Mouse (Mus musculus) left cerebral cortex, postnatal 4 days (tissue): ENCODE data around the gene Fkbp5. TPM values are rescaled to one million over a fixed set of nuclear protein-coding genes. Genes with fewer than 3 reads are reported as not detected.

ENCODE experiments used
- DNase-seq: peaks from one replicate; pipeline ENCODE4 v3.0.0-alpha.2; 2022
- intact Hi-C: fragments of 180-260 bp; cut with DNase I; formaldehyde crosslinking; loops from one replicate; pipeline ENCODE4 v1.15.1; 2025
- total RNA-seq, 2 experiments: library from RNA; stranded (reverse); gene quantifications; 2 replicates each; pipeline ENCODE4 v1.2.3; 2021

Fkbp5 gene
- total RNA-seq, 2 experiments from 2014 or later: 39.0 to 40.9 TPM

GRCm38 (mm10) chr17:28467749-28468148 is 49.6 kb downstream of the Fkbp5 start:
- intact Hi-C loops: no loop called here

GRCm38 (mm10) chr17:28465968-28466367 is 51.4 kb downstream of the Fkbp5 start:
- no peak for DNase-seq
- intact Hi-C loops: no loop called here

More at GRCm38 (mm10) chr17:28467749-28468148, 49.6 kb downstream of the Fkbp5 start:
- DNase-seq: no peak

GRCm38 (mm10) chr17:28463701-28464443 is 53.5 kb downstream of the Fkbp5 start:
- intact Hi-C loops: no loop called here
- no peak for DNase-seq

- no peak for DNase-seq
- intact Hi-C loops: no loop called here
These were observed 56.9 kb downstream of the Fkbp5 start for GRCm38 (mm10) chr17:28460388-28460787.

GRCm38 (mm10) chr17:28455098-28455497 is 62.2 kb downstream of the Fkbp5 start:
- DNase-seq: no peak
- intact Hi-C loops: no loop called here

GRCm38 (mm10) chr17:28452889-28453288 is 64.4 kb downstream of the Fkbp5 start:
- DNase-seq: no peak
- intact Hi-C loops: no loop called here

- no peak for DNase-seq
- intact Hi-C loops: no loop called here
These were observed 65.4 kb downstream of the Fkbp5 start for GRCm38 (mm10) chr17:28451914-28452313.

GRCm38 (mm10) chr17:28451487-28451886 is 65.8 kb downstream of the Fkbp5 start:
- no peak for DNase-seq
- intact Hi-C loops: no loop called here

GRCm38 (mm10) chr17:28448225-28448624 is 69.1 kb downstream of the Fkbp5 start:
- intact Hi-C loops: loop anchor here (5.0 kb wide), 1 partner anchor 36 kb away; no protein-coding TSS in a partner anchor

GRCm38 (mm10) chr17:28447789-28448188 is 69.5 kb downstream of the Fkbp5 start:
- no peak for DNase-seq
- intact Hi-C loops: loop anchor here (5.0 kb wide), 1 partner anchor 35 kb away; no protein-coding TSS in a partner anchor

More at GRCm38 (mm10) chr17:28448225-28448624, 69.1 kb downstream of the Fkbp5 start:
- DNase-seq: no peak

GRCm38 (mm10) chr17:28446820-28447168 is 70.5 kb downstream of the Fkbp5 start:
- no peak for DNase-seq
- intact Hi-C loops: loop anchor here (5.0 kb wide), 1 partner anchor 34 kb away; no protein-coding TSS in a partner anchor

- intact Hi-C loops: loop anchor here (5.0 kb wide), 1 partner anchor 34 kb away; no protein-coding TSS in a partner anchor
- DNase-seq: no peak
These were observed 71.2 kb downstream of the Fkbp5 start for GRCm38 (mm10) chr17:28445886-28446819.

GRCm38 (mm10) chr17:28442661-28443060 is 74.7 kb downstream of the Fkbp5 start:
- intact Hi-C loops: no loop called here
- no peak for DNase-seq

- DNase-seq: no peak
- intact Hi-C loops: no loop called here
These were observed 78.8 kb downstream of the Fkbp5 start for GRCm38 (mm10) chr17:28438342-28439115.

- DNase-seq: no peak
- intact Hi-C loops: no loop called here
These were observed 79.4 kb downstream of the Fkbp5 start for GRCm38 (mm10) chr17:28437938-28438337.

GRCm38 (mm10) chr17:28434921-28435485 is 82.3 kb downstream of the Fkbp5 start:
- DNase-seq: no peak
- intact Hi-C loops: no loop called here

GRCm38 (mm10) chr17:28433029-28433428 is 84.3 kb downstream of the Fkbp5 start:
- no peak for DNase-seq
- intact Hi-C loops: no loop called here

GRCm38 (mm10) chr17:28431931-28432335 is 85.4 kb downstream of the Fkbp5 start:
- intact Hi-C loops: no loop called here
- DNase-seq: no peak

GRCm38 (mm10) chr17:28431038-28431437 is 86.3 kb downstream of the Fkbp5 start:
- intact Hi-C loops: no loop called here
- no peak for DNase-seq
